Mouse (Mus musculus) spleen, postnatal 10 days (tissue): ENCODE measurements at regions not wholly inside any gene's neighbourhood (a gene's known extent, or its start where the extent isn't known, plus 50 kb on each side); places are given as distances from the start of the nearest gene placed in this dataset.

ENCODE experiments used
- DNase-seq, 2 experiments: peaks; one replicate each; pipeline ENCODE4 v3.0.0; 2021 to 2022; ENCODE audit warnings: low spot score in 2 of 2

DNA sequence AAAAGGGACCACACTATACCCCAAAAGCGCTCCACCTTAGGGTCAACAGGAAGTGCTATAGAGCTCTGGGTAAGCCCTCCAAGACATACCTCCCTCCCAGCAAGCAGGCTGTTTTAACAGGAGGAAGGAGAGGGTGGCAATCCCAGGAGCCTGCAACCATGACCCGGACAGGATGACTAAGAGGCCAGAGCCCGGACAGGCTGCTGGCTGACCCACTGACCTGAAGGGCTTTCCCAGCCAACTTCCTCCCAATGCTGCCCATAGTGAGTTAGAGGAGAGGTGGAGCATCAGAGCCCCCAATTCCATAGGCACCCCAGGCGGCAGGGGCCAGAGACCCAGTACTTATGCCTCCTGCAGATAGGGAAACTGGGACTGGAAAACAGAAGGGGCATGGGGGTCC is 136.3 kb downstream of the Utp6 start:
- DNase-seq, result no peak

DNA sequence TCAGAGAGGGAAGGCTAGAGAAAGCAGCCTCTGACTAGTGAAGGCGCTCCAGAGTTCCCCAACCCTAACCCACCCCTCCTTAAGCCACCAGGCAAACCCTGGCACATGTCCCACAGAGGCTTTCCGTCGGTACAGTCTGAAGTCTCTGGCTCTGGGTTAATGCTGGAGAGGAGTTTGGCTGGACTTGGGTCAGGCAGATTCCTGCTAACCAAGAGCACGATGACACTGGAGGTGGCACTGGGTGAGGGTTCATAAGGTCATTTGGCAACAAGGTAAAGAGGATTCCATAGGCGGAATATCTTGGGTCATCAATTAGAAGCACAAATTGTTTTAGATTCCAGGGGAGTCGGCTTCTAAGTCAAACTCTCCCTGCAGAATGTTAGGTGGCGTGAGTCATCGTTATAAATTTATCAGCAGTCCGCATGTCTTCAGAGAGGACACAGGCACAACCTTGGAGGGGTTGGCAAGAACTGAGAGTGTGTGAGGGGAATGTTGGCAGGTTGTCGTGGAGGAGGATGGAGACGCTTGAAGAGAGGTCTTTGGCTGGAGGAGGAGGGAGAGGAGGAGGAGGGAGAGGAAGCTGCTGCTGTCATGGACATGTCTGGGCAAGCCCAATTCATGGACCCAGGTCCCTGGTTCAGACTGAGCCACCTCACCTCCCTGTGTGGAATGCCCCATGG is 138.4 kb downstream of the Utp6 start:
- DNase-seq, result no peak

- no peak for DNase-seq
Measured at GRCm38 (mm10) chr11:79821986-79822385, 140.2 kb downstream of the Utp6 start.

DNA sequence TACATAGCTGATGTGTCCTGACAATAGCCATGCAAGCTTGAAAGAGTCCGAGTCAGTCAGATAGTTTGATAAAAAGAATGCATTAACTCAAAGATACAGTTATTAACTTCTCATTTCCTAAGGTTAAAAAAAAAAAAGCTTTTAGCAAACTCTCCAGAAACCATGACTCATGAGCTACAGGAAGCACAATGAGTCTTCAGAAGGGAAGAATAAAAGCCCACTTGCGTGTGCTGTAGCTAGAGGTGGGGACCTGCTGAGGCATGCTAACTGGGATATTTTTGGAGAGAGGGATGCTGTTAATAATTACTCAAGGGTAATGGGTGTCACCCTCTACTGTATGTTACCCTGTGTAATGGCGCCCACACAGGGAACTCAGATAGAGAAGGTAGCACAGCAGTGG is 147.0 kb downstream of the Utp6 start:
- DNase-seq, result no peak

DNA sequence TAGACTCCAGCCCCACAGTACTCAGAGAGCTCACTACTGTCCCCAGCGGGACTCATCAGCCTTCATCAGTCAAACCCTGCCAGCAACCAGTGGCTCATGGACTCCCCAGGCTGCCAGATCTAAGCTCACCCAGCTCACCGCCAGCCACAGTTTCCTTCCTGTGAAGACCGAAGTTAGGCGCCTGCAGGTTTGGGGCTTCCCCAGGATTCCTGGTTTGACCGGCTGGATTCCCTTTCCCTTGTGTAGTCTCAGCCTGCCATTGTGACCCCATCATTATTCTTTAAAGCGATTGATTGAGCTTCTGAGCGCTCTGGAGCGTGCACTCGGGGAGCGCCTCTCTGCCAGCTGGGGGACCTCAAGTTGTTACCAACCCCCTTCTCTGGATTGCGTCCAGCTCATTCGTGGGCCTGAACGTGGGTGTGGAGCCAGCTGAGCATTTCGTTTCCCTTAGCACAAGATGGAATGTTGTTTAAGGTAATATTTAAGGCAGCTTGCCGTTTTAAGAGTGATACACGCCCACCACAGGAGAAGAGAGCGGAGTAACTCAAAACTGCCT is 155.2 kb downstream of the Utp6 start:
- no peak for DNase-seq

DNA sequence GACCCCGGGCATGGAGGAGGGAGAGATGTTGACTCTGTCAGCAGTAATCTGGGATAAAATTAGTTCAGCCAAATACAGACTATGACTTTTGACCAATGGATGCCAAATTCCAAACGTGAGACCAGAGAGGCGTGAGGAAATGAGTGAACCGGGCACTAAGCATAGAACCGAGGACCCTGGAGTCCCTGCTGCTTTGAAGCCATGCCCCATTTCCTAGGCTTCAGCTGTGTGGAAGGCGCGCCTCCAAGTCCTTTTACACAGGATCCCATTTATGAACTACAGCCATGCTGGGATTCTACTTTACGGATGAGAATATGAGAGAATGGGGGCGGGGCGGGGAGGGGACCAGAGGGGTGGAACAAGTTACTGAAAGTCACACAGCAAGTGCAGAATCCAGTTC is 155.8 kb downstream of the Utp6 start:
- DNase-seq, result no peak

DNA sequence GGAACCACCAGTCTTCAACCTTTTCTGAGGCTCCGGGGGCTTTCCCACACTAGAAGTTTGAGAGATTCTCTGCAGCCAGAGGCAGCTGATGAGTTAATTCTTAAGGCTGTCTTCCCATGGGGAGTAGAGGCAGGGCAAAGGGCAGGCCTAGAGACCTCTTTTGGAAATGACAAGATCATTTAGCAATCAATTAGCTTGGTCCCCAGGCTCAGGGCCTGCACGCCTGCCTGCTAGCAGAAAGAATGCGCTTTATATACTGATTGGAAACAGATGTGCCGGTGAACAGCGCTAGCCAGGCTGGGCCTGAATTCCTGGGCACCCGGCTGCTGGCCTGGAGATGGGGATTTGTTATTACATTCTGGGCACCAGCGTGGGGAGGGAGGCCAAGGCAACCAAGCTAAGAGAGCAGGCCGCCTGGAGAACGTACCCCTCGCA is 156.2 kb downstream of the Utp6 start:
- no peak for DNase-seq

- DNase-seq, result no peak
Measured at GRCm38 (mm10) chr11:79803971-79804370, 158.2 kb downstream of the Utp6 start.

DNA sequence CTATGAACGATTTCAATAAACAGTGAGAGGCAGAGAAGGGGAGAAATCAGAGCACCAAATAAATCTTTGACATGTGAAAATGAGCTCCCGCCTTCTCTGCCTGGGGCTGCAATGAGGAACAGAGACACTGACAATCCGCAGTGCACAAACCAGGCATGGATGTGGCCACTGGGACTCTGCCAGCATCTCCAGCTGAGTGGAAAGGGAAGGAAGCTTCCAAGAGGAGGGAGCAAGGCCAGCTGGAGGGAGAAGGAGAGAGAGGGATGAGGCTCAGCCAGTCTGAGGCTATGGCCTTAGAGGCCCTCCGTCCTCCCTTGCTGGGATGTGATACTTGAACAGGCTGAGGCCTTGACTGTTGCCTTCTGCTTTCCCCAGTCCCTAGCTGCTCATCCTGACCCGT is 159.2 kb downstream of the Utp6 start:
- DNase-seq, result no peak

GRCm38 (mm10) chr11:79802566-79802965 is 159.6 kb downstream of the Utp6 start:
- DNase-seq, result no peak

- DNase-seq, result no peak
Measured at GRCm38 (mm10) chr11:79800256-79800655, 161.9 kb downstream of the Utp6 start.

DNA sequence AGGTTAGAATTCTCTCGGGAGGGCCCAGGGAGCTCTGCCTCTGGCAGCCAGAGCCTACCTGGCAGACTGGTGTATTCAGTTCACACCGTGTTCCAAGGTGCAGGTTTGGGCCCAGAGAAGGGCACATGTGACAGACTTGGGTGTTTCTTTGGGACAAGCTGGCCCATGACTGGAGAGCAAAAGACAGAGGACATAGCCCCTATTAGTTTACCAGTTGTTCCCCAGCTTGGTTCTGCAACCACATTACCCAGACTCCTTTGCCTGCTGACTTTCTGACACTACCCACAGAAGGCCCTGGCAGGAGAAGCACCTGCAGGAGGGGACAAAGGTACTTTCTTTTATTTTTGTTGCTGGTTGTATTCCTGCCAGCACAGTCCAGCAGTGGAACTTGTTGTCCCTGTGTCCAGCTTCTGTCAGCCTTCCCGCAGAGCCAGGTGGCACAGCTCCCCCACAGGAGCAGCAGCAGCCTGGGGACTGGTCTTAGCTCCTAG is 173.9 kb downstream of the Utp6 start:
- no peak for DNase-seq

DNA sequence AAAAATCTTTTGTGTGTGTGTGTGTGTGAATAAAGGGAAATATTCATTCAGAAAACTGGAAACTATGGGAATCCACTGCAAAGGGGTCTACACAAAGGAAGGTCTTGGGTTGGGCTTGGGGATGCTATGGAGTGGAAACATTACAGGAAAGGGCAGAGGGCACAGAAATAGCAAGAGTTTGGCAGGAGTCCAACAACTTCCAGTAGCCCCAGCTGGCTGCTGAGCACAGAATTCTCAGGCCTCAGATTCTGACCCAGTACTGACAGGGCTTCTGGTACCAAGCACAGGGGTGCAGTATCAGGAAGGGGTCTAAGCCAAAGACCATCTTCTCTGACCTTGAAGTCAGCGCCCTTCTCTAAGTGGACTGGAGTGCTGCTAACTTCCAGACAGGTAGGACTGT is 174.4 kb downstream of the Utp6 start:
- DNase-seq, result no peak

DNA sequence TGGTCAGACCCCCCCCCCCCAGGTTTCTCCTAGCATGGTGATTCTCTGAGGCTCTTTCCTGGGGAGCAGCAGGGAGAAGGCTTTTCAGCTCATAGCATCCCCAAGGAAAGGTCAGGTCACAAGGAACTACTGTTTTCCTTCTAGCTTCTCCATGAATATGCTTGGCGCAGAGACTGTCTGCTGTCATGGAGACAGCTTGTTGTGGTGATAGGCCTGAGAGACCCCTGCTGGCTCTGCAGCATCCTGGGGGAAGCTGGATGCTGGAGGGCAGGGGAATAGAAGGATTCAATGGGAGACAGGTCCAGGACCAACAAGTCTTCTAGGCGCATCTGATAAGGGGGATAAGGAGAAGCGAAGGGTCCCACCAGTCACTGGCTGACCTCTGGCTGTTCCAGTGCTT is 178.1 kb downstream of the Utp6 start:
- DNase-seq, result no peak

DNA sequence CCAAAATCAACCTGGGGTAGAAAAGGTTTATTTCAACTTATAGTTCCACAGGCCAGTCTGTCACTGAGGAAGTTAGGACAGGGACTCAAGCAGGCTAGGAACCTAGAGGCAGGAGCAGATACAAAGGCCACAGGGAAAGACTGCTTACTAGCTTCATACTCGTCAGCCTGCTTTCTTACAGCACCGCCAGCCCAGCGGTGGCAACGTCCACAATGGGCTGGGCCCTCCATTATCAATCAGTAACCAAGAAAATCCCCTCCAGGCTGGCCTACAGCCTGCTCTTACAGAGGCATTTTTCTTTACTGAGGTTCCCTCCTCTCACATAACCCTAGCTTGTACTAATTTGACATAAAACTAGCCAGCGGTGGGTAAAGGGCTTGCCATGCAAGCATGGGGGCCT is 180.2 kb downstream of the Utp6 start:
- no peak for DNase-seq

DNA sequence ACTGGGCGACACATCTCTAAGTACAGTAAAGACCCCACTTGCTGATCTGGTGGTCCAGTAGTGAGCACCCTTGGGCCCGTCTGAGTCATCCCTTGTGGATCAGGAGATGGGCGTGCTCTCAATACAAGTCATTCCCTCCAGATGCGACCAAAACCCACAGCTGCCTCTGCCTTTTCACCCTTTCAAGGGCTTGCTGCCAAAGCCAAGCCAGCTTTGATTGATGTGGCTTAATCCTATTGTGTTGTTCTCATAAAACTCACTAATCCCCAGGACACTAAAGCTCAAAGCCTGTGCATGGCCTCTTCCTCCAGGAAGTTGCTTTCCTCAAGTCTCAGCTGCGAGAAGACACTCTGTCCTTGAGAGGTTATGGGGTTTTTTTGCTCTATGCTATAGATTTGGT is 182.4 kb downstream of the Utp6 start:
- DNase-seq, result no peak

GRCm38 (mm10) chr11:79778522-79778921 is 183.7 kb downstream of the Utp6 start:
- DNase-seq, result no peak

- DNase-seq, result no peak
Measured at GRCm38 (mm10) chr11:79777988-79778387, 184.2 kb downstream of the Utp6 start.

- DNase-seq, result no peak
Measured at GRCm38 (mm10) chr11:79776577-79776976, 185.6 kb downstream of the Rab11fip4 start.

GRCm38 (mm10) chr11:79773755-79774154 is 182.7 kb downstream of the Rab11fip4 start:
- no peak for DNase-seq

- DNase-seq, result no peak
Measured at GRCm38 (mm10) chr11:79771431-79771830, 180.4 kb downstream of the Rab11fip4 start.

DNA sequence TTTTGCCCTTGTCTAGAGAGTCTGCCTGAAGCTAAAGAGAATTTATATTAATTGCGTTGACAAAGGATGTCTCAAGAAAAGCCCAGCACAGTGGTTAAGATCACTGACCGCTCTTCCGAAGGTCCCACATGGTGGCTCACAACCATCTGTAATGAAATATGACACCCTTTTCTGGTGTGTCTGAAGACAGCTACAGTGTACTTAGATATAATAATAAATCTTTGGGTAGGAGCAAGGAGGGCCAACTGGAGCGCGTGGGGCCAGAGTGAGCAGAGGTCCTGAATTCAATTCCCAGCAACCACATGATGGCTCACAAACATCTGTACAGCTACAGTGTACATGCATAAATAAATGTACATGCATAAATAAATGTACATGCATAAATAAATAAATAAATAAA is 176.1 kb downstream of the Rab11fip4 start:
- DNase-seq, result no peak

DNA sequence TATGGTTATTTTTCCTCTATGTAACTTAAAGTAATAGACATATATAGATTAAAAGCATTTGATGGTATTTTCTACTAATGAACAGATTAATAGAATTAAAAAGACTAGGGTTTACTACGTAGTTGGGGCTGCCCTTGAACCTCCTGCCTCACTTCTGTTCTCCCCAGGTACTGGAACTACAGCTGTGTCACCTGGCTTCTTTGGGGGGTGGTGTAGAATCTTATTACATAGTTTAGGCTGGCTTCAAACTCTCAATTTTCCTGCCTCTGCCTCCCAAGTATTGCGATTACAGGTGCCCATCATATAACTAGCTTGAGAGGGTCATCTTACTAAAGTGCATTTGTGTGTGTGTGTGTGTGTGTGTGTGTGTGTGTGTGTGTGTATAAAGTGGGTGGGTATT is 175.0 kb downstream of the Rab11fip4 start:
- no peak for DNase-seq

DNA sequence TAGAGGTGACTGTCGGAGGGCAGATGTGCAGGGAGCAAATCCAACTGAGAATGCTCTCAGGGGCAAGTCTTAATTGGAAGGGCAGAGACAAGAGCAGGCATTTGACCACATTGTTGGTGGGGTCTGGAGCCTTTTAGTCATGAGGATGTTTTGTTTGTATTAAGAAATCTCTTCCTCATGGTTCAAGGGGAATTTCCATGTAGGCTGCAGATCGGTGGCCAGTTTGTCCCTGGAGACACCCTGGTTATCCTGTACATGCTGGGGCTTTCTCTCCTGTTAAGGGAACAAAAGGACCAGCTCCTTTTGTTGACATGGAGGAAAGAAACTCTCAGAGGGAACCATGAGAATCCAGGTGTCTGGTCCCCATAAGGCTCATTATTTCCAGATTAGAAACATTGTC is 174.4 kb downstream of the Rab11fip4 start:
- DNase-seq, result no peak
